Mouse (Mus musculus) E14TG2a.4 (cell line): Measurements from ENCODE around the gene Ccs.

Source experiments
- CTCF ChIP-seq: conservative IDR thresholded peaks from 2 replicates; pipeline ENCODE4 v1.5.1; 2014; ENCODE audit warnings: low read length
- POU5F1 ChIP-seq: IDR thresholded peaks from 2 replicates; pipeline ENCODE4 v1.6.1; 2014; ENCODE audit warnings: low read length, borderline replicate concordance

GRCm38 (mm10) chr19:4817182-4817835 is 21.8 kb downstream of the Ccs start:
- no peak for TF ChIP-seq POU5F1
- TF ChIP-seq CTCF, result no peak
